Mouse (Mus musculus): Measurements from ENCODE around the gene Cd248.

DNA sequence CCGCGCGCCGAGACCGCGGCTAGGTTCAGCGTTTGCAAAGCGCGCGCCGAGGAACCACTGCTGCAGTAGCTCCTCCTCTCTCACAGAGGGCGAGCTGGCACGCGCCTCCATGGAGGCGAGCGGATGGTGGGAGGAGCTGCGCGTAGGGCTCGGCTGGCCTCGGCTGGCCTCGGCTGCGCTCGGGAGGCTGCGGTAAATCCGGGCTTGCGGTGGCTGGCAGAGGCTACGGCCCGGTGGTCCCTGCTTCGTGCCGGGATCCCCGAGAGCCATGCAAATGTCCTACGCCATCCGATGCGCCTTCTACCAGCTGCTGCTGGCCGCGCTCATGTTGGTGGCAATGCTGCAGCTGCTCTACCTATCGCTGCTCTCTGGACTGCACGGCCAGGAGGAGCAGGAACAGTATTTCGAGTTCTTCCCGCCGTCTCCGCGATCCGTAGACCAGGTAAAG, 29.1 kb upstream of the Cd248 start, which contains the start of the genes B4gat1 and AC124502.3:
- TF ChIP-seq CTCF (IDR thresholded peaks at IDR 0.05; ENCODE audit: extremely low read depth, insufficient read depth, low read length), result no peak
- peak; percentile 83 for TF ChIP-seq POLR2A (IDR thresholded peaks at IDR 0.05; ENCODE audit: extremely low read depth, insufficient read depth, low read length)
